In genomic region chr7:100653480-100654266, GRCm38 (mm10) we compare ENCODE assay signal across 8 mouse cellular contexts. TPM values are rescaled to one million over a fixed set of nuclear protein-coding genes. Genes with fewer than 3 reads are reported as not detected.
A peak's percentile ranks its signal among the peaks of the same experiment; 100 is the strongest.
DNase-seq lines count a peak whose midpoint lies in the region; ATAC-seq lines count a peak whose summit lies in the region.

No protein-coding gene starts in this region.

- peaks cover 11% of the 10 kb centered on the region; the same call in 1 of the 2 replicates for H3K4me1 ChIP-seq in neural tube, embryonic 11.5 days (ENCODE audit: control insufficient read depth, insufficient read depth, low read length)

- no peak overlapping the region; the same call in 1 of the 2 replicates for H3K4me2 ChIP-seq in neural tube, embryonic 11.5 days (ENCODE audit: low read depth)

- DNase-seq in cerebellum, adult 11-12 months = peak; percentile 40
- DNase-seq in cerebellum, postnatal 36 days = no peak
- peak; percentile 55 for DNase-seq in fibroblast of lung, adult 2 months (ENCODE audit: low read depth)
- peak; percentile 42 to 77 for DNase-seq in layer of hippocampus, postnatal 14 days (ENCODE audit: low spot score in 2 of 2)
- peak; percentile 76 for DNase-seq in neural tube, embryonic 11.5 days (ENCODE audit: low spot score)
- no peak for DNase-seq in adrenal gland, adult 2 months
- no peak for DNase-seq in kidney, postnatal 10 days
- no peak for DNase-seq in thymus, adult 18-20 months

- H3K9ac ChIP-seq in neural tube, embryonic 11.5 days (ENCODE audit: low read length) = no peak overlapping the region; the same call in 1 of the 2 replicates

- WGBS in neural tube, embryonic 11.5 days = 58% methylated on average over 9 of the region's 9 CpGs

- H3K4me3 ChIP-seq in neural tube, embryonic 11.5 days (ENCODE audit: low read depth, low read length) = no peak overlapping the region; the same call in 1 of the 2 replicates

- no peaks in the 10 kb centered on the region for H3K27me3 ChIP-seq in neural tube, embryonic 11.5 days (ENCODE audit: control insufficient read depth, insufficient read depth, low read length)

- H3K36me3 ChIP-seq in neural tube, embryonic 11.5 days (ENCODE audit: control insufficient read depth, insufficient read depth, low read length) = no peaks in the 10 kb centered on the region

- H3K9me3 ChIP-seq in neural tube, embryonic 11.5 days (ENCODE audit: control insufficient read depth, low read length) = no peaks in the 10 kb centered on the region

- peak overlapping the region; percentile 70 for H3K27ac ChIP-seq in neural tube, embryonic 11.5 days (ENCODE audit: low read depth, low read length)

- peak; percentile 93 for ATAC-seq in neural tube, embryonic 11.5 days (ENCODE audit: insufficient read depth, low FRiP score, low TSS enrichment)

RNA-seq across cellular contexts. Expression of gene Plekhb1, which starts 8.5 kb away (rescaled TPM):
- total RNA-seq in layer of hippocampus, postnatal 14 days (2021) = 10 to 100 TPM; 85.3 to 86.1 TPM
- polyA plus RNA-seq in neural tube, embryonic 11.5 days (2014; fragmentation: Nextera tagmentation; extraction: Ambion mirVana) = 7.9 and 8.4 TPM in 2 replicates
- 1 to 10 TPM; 2.9 to 5.7 TPM for total RNA-seq in adrenal gland, adult 2 months (2021)
- polyA plus RNA-seq in adrenal gland, adult 2 months (2012; rRNA removed) = 17.4 and 19.0 TPM in 2 replicates

RNA-seq across cellular contexts. Expression of gene Mrpl48, which starts 45.6 kb away (rescaled TPM):
- 10 to 100 TPM; 57.7 to 62.5 TPM for total RNA-seq in layer of hippocampus, postnatal 14 days (2021)
- 57.4 and 60.8 TPM in 2 replicates for polyA plus RNA-seq in neural tube, embryonic 11.5 days (2014; fragmentation: Nextera tagmentation; extraction: Ambion mirVana)
- 10 to 100 TPM; 64.4 to 67.8 TPM for total RNA-seq in adrenal gland, adult 2 months (2021)
- 4.5 and 4.9 TPM in 2 replicates for polyA plus RNA-seq in adrenal gland, adult 2 months (2012; rRNA removed)

RNA-seq across cellular contexts. Expression of gene Rab6a, which starts 46.5 kb away (rescaled TPM):
- total RNA-seq in layer of hippocampus, postnatal 14 days (2021) = 100 to 1,000 TPM; 374 to 378 TPM
- 194 and 200 TPM in 2 replicates for polyA plus RNA-seq in neural tube, embryonic 11.5 days (2014; fragmentation: Nextera tagmentation; extraction: Ambion mirVana)
- 10 to 100 TPM; 67.8 to 80.1 TPM for total RNA-seq in adrenal gland, adult 2 months (2021)
- 29.5 and 38.4 TPM in 2 replicates for polyA plus RNA-seq in adrenal gland, adult 2 months (2012; rRNA removed)

RNA-seq across cellular contexts. Expression of gene Fam168a, which starts 52.8 kb away (rescaled TPM):
- 100 to 1,000 TPM; 271 to 273 TPM for total RNA-seq in layer of hippocampus, postnatal 14 days (2021)
- 45.2 and 56.6 TPM in 2 replicates for polyA plus RNA-seq in neural tube, embryonic 11.5 days (2014; fragmentation: Nextera tagmentation; extraction: Ambion mirVana)
- 10 to 100 TPM; 52.4 to 81.2 TPM for total RNA-seq in adrenal gland, adult 2 months (2021)
- polyA plus RNA-seq in adrenal gland, adult 2 months (2012; rRNA removed) = 104 and 123 TPM in 2 replicates

Comparison
In these comparisons a context has a peak if more than half of its experiments do, and no peak if none do; other contexts are left out.
1. DNase-seq: peak in cerebellum, adult 11-12 months (single experiment), fibroblast of lung, adult 2 months (single experiment), layer of hippocampus, postnatal 14 days (2 of 2) and neural tube, embryonic 11.5 days (single experiment); none in cerebellum, postnatal 36 days (0 of 2), adrenal gland, adult 2 months (single experiment), kidney, postnatal 10 days (single experiment) and thymus, adult 18-20 months (0 of 2).
2. RNA of gene Plekhb1, which starts 8.5 kb away (total RNA-seq): 85.3 to 86.1 TPM in layer of hippocampus, postnatal 14 days; 2.9 to 5.7 TPM in adrenal gland, adult 2 months; every median in the first group is over 10 times any median in the second.
3. RNA of gene Rab6a, which starts 46.5 kb away (total RNA-seq): 374 to 378 TPM in layer of hippocampus, postnatal 14 days; 67.8 to 80.1 TPM in adrenal gland, adult 2 months; every median in the first group is over 4 times any median in the second.